Mouse (Mus musculus) stomach, postnatal 0 days (tissue): ENCODE data around the gene Fer.

ENCODE experiments used
- CTCF ChIP-seq: IDR thresholded peaks from 2 replicates; pipeline ENCODE4 v1.5.1; 2016; ENCODE audit warnings: antibody characterized with exemption, low read depth, mild to moderate bottlenecking, moderate library complexity
- EP300 ChIP-seq: optimal IDR thresholded peaks from 2 replicates; pipeline ENCODE3; 2016; ENCODE audit warnings: antibody characterized with exemption

DNA sequence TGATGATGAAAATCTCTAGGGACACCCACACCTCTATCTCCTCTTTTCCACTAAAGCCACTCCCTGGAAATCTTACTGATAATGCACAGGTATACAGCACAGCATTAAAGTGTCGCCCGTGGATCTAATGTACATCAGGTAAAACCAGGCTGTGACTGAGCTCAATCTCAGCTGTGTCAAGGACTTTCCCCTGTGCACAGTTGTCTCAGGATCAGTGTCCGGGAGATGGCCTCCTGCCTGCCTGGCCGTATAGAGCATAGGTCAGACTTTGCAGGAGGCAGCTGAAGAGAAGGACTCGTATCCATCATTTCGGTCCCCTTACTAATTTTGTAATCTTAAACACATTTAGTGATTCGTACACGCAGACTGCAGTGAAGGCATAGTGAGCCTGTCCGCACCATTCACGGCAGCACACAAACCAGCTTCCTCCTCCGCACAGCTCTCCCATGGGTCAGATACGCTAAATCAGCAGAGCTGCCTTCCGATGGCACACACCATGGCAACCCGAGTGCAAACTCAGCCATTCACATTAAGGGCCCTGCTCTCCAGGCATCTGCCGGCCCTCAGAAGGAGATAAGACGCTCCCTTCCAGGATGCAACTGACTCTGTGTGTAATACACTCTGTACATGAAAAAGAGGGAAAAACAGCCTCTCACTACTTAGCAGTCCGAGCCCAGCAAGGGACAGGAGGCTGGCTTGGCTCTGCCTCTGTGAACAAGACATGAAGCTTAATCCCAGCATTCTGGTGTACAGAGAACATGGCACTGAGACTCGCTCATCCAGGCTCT, 277.4 kb downstream of the Fer start:
- no peak for TF ChIP-seq CTCF
- TF ChIP-seq EP300, result no peak
